Mouse (Mus musculus): ENCODE measurements at regions not wholly inside any gene's neighbourhood (a gene's known extent, or its start where the extent isn't known, plus 50 kb on each side); places are given as distances from the start of the nearest gene placed in this dataset.

- in situ Hi-C loops (cut with MboI, MseI): no loop called here
Measured at GRCm38 (mm10) chr15:64434502-64434901, 374.2 kb upstream of the Fam49b start.

- in situ Hi-C loops (cut with MboI, MseI): no loop called here
Measured at GRCm38 (mm10) chr15:64434908-64435307, 374.6 kb upstream of the Fam49b start.

- in situ Hi-C loops (cut with MboI, MseI): no loop called here
Measured at GRCm38 (mm10) chr15:64445076-64445475, 372.4 kb upstream of the Gm21798 start.

- in situ Hi-C loops (cut with MboI, MseI): no loop called here
Measured at GRCm38 (mm10) chr15:64446411-64447072, 371.0 kb upstream of the Gm21798 start.

GRCm38 (mm10) chr15:64447239-64447952 lies 370.1 kb upstream of the Gm21798 start:
- in situ Hi-C loops (cut with MboI, MseI): no loop called here

GRCm38 (mm10) chr15:64448581-64449140 lies 368.8 kb upstream of the Gm21798 start:
- in situ Hi-C loops (cut with MboI, MseI): no loop called here

- in situ Hi-C loops (cut with MboI, MseI): no loop called here
Measured at GRCm38 (mm10) chr15:64470743-64471142, 346.8 kb upstream of the Gm21798 start.

GRCm38 (mm10) chr15:64471597-64471996 lies 345.9 kb upstream of the Gm21798 start:
- in situ Hi-C loops (cut with MboI, MseI): no loop called here

- in situ Hi-C loops (cut with MboI, MseI): no loop called here
Measured at GRCm38 (mm10) chr15:64474236-64474635, 343.3 kb upstream of the Gm21798 start.

GRCm38 (mm10) chr15:64477131-64477530 lies 340.4 kb upstream of the Gm21798 start:
- in situ Hi-C loops (cut with MboI, MseI): no loop called here

- in situ Hi-C loops (cut with MboI, MseI): no loop called here
Measured at GRCm38 (mm10) chr15:64480625-64481024, 336.9 kb upstream of the Gm21798 start.

- in situ Hi-C loops (cut with MboI, MseI): no loop called here
Measured at GRCm38 (mm10) chr15:64481226-64481625, 336.3 kb upstream of the Gm21798 start.

GRCm38 (mm10) chr15:64482960-64483359 lies 334.5 kb upstream of the Gm21798 start:
- in situ Hi-C loops (cut with MboI, MseI): no loop called here

- in situ Hi-C loops (cut with MboI, MseI): no loop called here
Measured at GRCm38 (mm10) chr15:64487801-64488200, 329.7 kb upstream of the Gm21798 start.

GRCm38 (mm10) chr15:64500783-64501182 lies 316.7 kb upstream of the Gm21798 start:
- in situ Hi-C loops (cut with MboI, MseI): no loop called here

- in situ Hi-C loops (cut with MboI, MseI): no loop called here
Measured at GRCm38 (mm10) chr15:64501479-64501878, 316.0 kb upstream of the Gm21798 start.

GRCm38 (mm10) chr15:64504751-64505150 lies 312.7 kb upstream of the Gm21798 start:
- in situ Hi-C loops (cut with MboI, MseI): no loop called here

GRCm38 (mm10) chr15:64510649-64511048 lies 306.8 kb upstream of the Gm21798 start:
- in situ Hi-C loops (cut with MboI, MseI): no loop called here

- in situ Hi-C loops (cut with MboI, MseI): no loop called here
Measured at GRCm38 (mm10) chr15:64511176-64511575, 306.3 kb upstream of the Gm21798 start.

GRCm38 (mm10) chr15:64512615-64513014 lies 304.9 kb upstream of the Gm21798 start:
- in situ Hi-C loops (cut with MboI, MseI): no loop called here

GRCm38 (mm10) chr15:64513501-64514097 lies 303.9 kb upstream of the Gm21798 start:
- in situ Hi-C loops (cut with MboI, MseI): no loop called here

GRCm38 (mm10) chr15:64515179-64515578 lies 302.3 kb upstream of the Gm21798 start:
- in situ Hi-C loops (cut with MboI, MseI): no loop called here
